Mouse (Mus musculus): ENCODE measurements around the gene Rbms1.

DNA sequence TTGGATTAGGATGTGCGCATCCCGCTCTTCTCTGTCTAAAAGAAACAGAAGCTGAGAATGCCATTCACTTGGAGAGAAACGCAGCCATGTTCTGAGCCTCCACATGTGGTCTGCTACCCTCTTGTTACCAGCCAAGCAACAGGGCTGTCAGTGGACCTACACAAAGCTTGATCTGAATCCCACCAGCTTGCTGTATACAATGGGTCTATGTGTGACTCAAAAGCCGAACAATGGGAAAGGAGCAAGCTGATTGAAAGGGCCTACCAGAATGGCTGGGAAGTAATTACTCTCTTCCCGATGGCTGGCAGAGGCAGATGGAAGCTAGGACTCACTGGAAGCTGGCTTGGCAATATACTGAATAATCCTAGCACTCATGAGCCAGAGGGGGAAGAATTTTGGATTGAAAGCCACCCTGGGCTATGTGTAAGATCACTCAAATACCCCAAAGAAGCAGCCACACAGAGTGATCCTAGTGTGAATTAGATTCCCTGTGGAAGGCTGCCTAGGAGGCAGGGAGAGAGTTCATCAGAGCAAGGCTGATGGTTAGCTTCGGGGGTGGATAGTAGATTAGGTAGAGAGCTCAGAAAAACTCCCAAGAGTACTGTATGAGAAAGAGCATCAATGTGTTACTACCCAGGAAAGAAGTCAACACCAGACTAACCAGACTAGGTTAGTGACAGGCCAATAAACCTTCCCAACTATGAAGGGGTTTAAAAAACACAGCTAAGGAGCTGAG is 174.7 kb downstream of the Rbms1 start:
- TF ChIP-seq POLR2A (IDR thresholded peaks at IDR 0.05; ENCODE audit: borderline replicate concordance, extremely low read depth, low read depth, low read length) (no peak), CTCF (IDR thresholded peaks at IDR 0.05; ENCODE audit: insufficient read depth, low read length) (no peak)
